Mouse (Mus musculus): Measurements from ENCODE around the gene Tfap2e. TPM values are rescaled to one million over a fixed set of nuclear protein-coding genes. Genes with fewer than 3 reads are reported as not detected.

Gene Tfap2e
- polyA plus RNA-seq, 1 experiment = not detected

GRCm38 (mm10) chr4:126744831-126745230 lies 8.8 kb upstream of the Tfap2e start:
- TF ChIP-seq FLI1 (IDR thresholded peaks at IDR 0.05; ENCODE audit: low read length) = no peak
- TF ChIP-seq GATA1 (IDR thresholded peaks at IDR 0.05; ENCODE audit: borderline replicate concordance, low read length) = no peak
- Histone ChIP-seq H3K9me3 (no peaks in the 10 kb centered on the region), H3K36me3 (replicated peaks; ENCODE audit: low read length) (peaks cover 67% of the 10 kb centered on the region), H3K4me3 (replicated peaks) (no peak overlapping the region), H3K4me1 (peaks cover 32% of the 10 kb centered on the region), H3K27me3 (replicated peaks) (peaks cover 2% of the 10 kb centered on the region)

GRCm38 (mm10) chr4:126743713-126744112 lies 7.7 kb upstream of the Tfap2e start:
- peaks cover 56% of the 10 kb centered on the region for H3K36me3 ChIP-seq (replicated peaks; ENCODE audit: low read length)
- H3K4me1 ChIP-seq = peaks cover 21% of the 10 kb centered on the region
- peaks cover 12% of the 10 kb centered on the region for H3K27me3 ChIP-seq (replicated peaks)
- H3K4me3 ChIP-seq (replicated peaks) = no peak overlapping the region
- TF ChIP-seq FLI1 (IDR thresholded peaks at IDR 0.05; ENCODE audit: low read length) (no peak), GATA1 (IDR thresholded peaks at IDR 0.05; ENCODE audit: borderline replicate concordance, low read length) (no peak)
- H3K9me3 ChIP-seq = peaks cover 2% of the 10 kb centered on the region

- Histone ChIP-seq H3K27me3 (replicated peaks) (peaks cover 20% of the 10 kb centered on the region), H3K9me3 (peaks cover 7% of the 10 kb centered on the region), H3K4me3 (replicated peaks) (no peak overlapping the region), H3K36me3 (replicated peaks; ENCODE audit: low read length) (peaks cover 48% of the 10 kb centered on the region), H3K4me1 (peaks cover 16% of the 10 kb centered on the region)
- TF ChIP-seq FLI1 (IDR thresholded peaks at IDR 0.05; ENCODE audit: low read length) (no peak), GATA1 (IDR thresholded peaks at IDR 0.05; ENCODE audit: borderline replicate concordance, low read length) (no peak)
Measured at GRCm38 (mm10) chr4:126742976-126743375, 6.9 kb upstream of the Tfap2e start.

GRCm38 (mm10) chr4:126741448-126741847 lies 5.4 kb upstream of the Tfap2e start:
- Histone ChIP-seq H3K9me3 (peaks cover 7% of the 10 kb centered on the region), H3K27me3 (replicated peaks) (peaks cover 34% of the 10 kb centered on the region), H3K4me1 (peaks cover 21% of the 10 kb centered on the region), H3K4me3 (replicated peaks) (peak overlapping the region; percentile 82), H3K36me3 (replicated peaks; ENCODE audit: low read length) (peaks cover 35% of the 10 kb centered on the region)
- TF ChIP-seq GATA1 (IDR thresholded peaks at IDR 0.05; ENCODE audit: borderline replicate concordance, low read length) = no peak
- no peak for TF ChIP-seq FLI1 (IDR thresholded peaks at IDR 0.05; ENCODE audit: low read length)

- TF ChIP-seq GATA1 (IDR thresholded peaks at IDR 0.05; ENCODE audit: borderline replicate concordance, low read length) (no peak), FLI1 (IDR thresholded peaks at IDR 0.05; ENCODE audit: low read length) (no peak)
- Histone ChIP-seq H3K36me3 (replicated peaks; ENCODE audit: low read length) (peaks cover 22% of the 10 kb centered on the region), H3K9me3 (peaks cover 7% of the 10 kb centered on the region), H3K27me3 (replicated peaks) (peaks cover 47% of the 10 kb centered on the region), H3K4me3 (replicated peaks) (no peak overlapping the region), H3K4me1 (peaks cover 34% of the 10 kb centered on the region)
Measured at GRCm38 (mm10) chr4:126739966-126740676, 4.1 kb upstream of the Tfap2e start.

- no peaks in the 10 kb centered on the region for H3K36me3 ChIP-seq (replicated peaks; ENCODE audit: low read length)
- H3K27me3 ChIP-seq (replicated peaks) = peaks cover 93% of the 10 kb centered on the region
- H3K4me1 ChIP-seq = peaks cover 41% of the 10 kb centered on the region
- H3K4me3 ChIP-seq (replicated peaks) = peak overlapping the region; percentile 90
- H3K9me3 ChIP-seq = peaks cover 7% of the 10 kb centered on the region
- TF ChIP-seq FLI1 (IDR thresholded peaks at IDR 0.05; ENCODE audit: low read length) = no peak
- TF ChIP-seq GATA1 (IDR thresholded peaks at IDR 0.05; ENCODE audit: borderline replicate concordance, low read length) = no peak
Measured at GRCm38 (mm10) chr4:126735382-126736000, 549 bp downstream of the Tfap2e start.

GRCm38 (mm10) chr4:126734700-126735381 lies 1.2 kb downstream of the Tfap2e start:
- peaks cover 7% of the 10 kb centered on the region for H3K9me3 ChIP-seq
- H3K27me3 ChIP-seq (replicated peaks) = peaks cover 97% of the 10 kb centered on the region
- no peaks in the 10 kb centered on the region for H3K36me3 ChIP-seq (replicated peaks; ENCODE audit: low read length)
- peak overlapping the region; percentile 90 for H3K4me3 ChIP-seq (replicated peaks)
- peaks cover 41% of the 10 kb centered on the region for H3K4me1 ChIP-seq
- TF ChIP-seq FLI1 (IDR thresholded peaks at IDR 0.05; ENCODE audit: low read length) = no peak
- no peak for TF ChIP-seq GATA1 (IDR thresholded peaks at IDR 0.05; ENCODE audit: borderline replicate concordance, low read length)

- peaks cover 97% of the 10 kb centered on the region for H3K27me3 ChIP-seq (replicated peaks)
- H3K36me3 ChIP-seq (replicated peaks; ENCODE audit: low read length) = no peaks in the 10 kb centered on the region
- H3K4me3 ChIP-seq (replicated peaks) = peak overlapping the region; percentile 77
- peaks cover 7% of the 10 kb centered on the region for H3K9me3 ChIP-seq
- TF ChIP-seq FLI1 (IDR thresholded peaks at IDR 0.05; ENCODE audit: low read length) (no peak), GATA1 (IDR thresholded peaks at IDR 0.05; ENCODE audit: borderline replicate concordance, low read length) (no peak)
- H3K4me1 ChIP-seq = peaks cover 41% of the 10 kb centered on the region
Measured at GRCm38 (mm10) chr4:126734001-126734603, 1.9 kb downstream of the Tfap2e start.

- H3K9me3 ChIP-seq = no peaks in the 10 kb centered on the region
- peaks cover 43% of the 10 kb centered on the region for H3K4me1 ChIP-seq
- peaks cover 87% of the 10 kb centered on the region for H3K27me3 ChIP-seq (replicated peaks)
- TF ChIP-seq FLI1 (IDR thresholded peaks at IDR 0.05; ENCODE audit: low read length) (no peak), GATA1 (IDR thresholded peaks at IDR 0.05; ENCODE audit: borderline replicate concordance, low read length) (no peak)
- no peak overlapping the region for H3K4me3 ChIP-seq (replicated peaks)
- no peaks in the 10 kb centered on the region for H3K36me3 ChIP-seq (replicated peaks; ENCODE audit: low read length)
Measured at GRCm38 (mm10) chr4:126732531-126733380, 3.3 kb downstream of the Tfap2e start.
